Mouse (Mus musculus) thymus, postnatal 4 days (tissue): ENCODE results near the gene Ccr2.
"Not testable (repeated sequence)": the region's sequence is repeated elsewhere in the genome, so short reads cannot be mapped to it uniquely, and the experiment has no call there.

Source experiments
- DNase-seq: peaks from one replicate; pipeline ENCODE4 v3.0.0; 2021

Ccr2 gene

DNA sequence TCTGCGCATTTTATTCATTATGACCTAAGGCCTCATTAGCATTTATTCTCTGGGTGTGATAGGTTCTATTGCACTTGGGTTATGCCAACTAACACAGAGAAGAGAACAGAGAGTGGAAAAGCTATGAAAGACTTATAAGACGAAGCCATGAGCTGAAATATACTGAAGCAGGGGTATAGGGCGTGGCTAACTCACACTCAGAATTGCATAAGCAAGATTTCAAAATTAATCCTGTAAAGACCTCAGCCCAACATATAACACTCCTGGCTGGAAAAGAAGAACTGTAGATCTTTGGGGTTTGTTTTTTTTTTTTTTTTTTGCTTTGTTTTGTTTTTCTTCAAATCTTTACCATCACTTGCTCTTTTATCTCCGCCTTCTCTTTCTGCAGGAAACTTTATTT is at the start of gene Ccr2:
Gene Ccr2, plus strand, starts transcription at position 228 of the 400 bp plus-strand sequence.
- no peak for DNase-seq

DNA sequence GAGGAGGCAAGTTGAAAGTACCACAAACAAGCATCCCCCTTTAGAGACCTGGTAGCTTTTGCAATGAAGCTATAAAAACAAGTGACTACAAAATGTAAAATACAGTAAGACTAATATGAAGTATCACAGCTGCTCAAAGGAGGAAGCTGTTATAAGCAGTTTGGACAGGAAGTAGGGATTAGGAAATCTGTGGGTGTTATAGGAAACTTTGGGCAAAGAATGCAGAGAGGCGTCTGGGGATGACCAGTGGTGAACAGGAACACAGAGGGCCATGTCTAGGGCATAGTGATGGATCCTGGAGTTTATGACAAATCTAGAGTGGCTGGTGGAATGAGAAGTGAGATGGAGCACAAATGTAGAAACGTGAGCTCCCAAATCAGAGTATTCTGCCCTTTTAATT is 48.2 kb upstream of the Ccr2 start:
- no peak for DNase-seq

DNA sequence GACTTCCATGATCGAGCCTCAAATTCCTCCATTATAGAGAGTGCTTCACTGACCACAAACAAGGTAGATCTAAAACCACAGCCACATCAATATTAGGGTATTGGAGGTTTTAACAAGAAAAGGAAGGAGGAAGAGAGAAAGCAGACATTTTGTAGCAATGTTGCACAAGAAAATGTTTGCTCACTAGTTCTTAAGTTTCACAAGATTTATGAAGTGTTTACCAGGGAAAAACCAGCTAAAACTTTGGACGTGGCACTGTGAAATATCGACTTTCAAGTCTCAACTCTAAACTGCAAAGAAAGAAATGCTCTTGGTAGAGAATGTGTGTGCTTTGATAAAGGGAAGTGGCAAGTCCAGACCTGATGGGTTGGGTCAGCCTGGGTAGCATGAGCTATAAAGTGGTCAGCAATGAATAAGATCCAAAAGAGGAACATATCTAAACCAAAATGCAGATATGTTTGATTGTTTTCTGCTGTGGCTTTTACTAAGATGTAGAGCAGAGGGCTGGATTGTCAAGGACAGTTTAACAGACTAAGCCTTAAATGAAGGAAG is 45.5 kb upstream of the Ccr2 start:
- DNase-seq, result no peak

DNA sequence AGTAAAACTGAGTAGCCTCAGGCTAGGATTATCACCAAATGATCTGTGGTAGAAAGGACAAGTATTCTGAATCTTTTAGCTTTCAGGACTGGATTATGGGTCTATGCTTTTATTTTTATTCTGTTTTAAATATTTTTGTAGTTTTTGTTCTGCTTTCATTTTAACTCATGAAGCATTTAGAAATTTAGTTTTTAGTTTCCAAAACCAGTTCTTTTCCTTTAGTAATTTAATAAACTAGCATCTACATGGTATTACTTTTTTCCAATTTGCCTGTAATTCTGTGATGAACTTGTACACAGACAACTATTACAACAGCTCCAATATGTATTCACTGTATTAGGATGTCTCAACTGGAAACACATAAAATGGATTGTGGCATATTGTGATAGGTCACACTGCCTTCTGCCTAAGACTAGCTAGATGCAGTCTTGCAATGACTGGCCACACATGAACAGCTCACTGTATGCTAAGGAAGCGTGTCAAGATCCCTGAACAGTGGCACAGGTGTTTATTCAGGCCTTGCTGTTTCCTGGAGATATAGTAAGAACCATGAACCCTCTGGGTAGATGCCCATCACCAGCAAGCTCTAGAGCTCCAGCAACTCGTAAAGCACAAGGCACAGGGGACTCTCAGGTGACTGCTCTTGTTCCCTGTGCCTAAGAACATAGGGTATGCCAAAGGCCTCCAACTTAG is 41.9 kb upstream of the Ccr2 start:
- no peak for DNase-seq

DNA sequence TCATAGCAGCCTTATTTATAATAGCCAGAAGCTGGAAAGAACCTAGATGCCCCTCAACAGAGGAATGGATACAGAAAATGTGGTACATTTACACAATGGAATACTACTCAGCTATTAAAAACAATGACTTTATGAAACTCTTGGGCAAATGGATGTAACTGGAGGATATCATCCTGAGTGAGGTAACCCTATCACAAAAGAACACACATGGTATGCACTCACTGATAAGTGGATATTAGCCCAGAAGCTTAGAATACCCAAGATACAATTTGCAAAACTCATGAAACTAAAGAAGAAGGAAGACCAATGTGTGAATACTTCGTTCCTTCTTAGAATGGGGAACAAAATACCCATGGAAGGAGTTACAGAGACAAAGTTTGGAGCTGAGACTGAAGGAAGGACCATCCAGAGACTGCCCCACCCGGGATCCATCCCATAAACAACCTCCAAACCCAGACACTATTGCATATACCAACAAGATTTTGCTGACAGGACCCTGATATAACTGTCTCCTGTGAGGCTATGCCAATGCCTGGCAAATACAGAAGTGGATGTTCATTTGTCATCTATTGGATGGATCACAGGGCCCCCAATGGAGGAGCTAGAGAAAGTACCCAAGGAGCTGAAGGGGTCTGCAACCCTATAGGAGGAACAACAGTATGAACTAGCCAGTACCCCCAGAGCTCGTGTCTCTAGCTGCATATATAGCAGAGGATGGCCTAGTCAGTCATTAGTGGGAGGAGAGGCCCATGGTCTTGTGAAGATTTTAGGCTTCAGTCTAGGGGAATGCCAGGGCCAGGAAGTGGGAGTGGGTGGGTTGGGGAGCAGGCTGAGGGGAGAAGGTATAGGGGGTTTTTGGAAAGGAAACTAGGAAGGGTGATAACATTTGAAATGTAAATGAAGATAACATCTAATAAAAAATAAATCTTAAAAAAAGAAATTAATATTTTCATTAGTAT is 40.0 kb upstream of the Ccr2 start:
- DNase-seq, result not testable (repeated sequence)

DNA sequence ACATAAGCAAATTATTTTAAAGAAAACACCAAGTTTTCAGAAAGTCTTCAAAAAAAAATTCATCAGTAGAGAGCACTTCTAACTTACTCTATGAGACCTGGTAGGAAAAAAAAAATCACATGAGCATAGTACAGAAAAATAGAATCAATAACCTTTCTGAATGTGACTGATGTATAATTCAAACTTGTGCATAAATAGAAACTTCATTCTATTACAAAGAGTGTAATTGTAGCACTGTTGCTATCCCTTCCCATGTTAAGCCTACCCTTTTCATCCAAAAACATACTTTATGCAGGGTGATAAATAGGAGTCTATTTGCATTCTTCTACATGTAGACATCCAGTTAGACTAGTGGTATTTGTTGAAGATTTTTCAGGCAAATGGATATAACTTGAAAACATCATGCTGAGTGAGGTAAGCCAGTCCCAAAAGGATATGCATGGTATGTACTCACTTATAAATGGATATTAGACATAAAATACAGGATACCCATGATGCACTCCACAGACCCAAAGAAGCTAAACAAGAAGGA is 35.1 kb upstream of the Ccr2 start:
- no peak for DNase-seq

DNA sequence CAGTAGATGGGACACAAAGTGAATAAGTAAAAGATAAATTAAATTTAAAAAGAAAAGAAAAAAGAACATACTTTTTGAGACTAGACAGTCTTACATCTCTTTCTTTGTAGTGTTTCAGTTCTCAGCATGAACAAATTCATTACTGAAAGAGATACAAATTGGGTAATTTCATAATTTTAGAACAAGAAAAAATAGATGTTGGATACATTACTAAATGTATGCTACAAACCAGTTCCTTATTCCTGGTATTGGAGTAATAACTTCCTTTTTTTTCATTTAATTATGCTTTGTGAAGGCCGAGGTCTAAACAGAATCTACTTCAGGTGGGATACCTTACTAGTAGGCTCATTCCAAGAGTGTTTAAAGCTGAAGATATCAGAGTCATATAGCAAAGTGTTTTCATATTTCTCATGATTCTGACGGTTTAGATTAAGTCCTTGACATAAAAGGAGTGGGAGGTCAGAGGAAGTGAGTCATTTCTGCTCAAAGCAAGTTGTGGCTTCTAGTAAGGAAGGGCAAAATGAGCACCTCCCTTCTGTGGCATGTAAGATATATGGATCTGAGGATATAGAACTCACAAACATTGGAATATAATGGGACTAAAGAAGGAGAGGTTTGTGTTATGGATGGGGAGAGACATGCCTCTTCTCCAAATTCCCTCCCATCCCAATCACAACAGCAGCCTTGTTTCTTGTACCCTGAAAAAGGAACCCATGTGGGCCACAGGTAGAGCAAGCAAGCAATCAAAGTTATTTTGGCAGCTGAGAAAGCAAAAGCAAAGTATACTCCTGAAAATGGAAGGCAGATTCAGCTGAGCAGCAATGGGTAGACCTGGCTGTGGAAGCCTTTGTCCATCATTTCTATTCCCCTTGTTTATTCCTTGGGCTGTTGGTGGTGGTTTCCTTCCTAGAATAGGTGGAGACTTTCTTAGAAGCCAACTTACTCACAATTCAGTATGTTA is 33.4 kb upstream of the Ccr2 start:
- DNase-seq, result no peak

DNA sequence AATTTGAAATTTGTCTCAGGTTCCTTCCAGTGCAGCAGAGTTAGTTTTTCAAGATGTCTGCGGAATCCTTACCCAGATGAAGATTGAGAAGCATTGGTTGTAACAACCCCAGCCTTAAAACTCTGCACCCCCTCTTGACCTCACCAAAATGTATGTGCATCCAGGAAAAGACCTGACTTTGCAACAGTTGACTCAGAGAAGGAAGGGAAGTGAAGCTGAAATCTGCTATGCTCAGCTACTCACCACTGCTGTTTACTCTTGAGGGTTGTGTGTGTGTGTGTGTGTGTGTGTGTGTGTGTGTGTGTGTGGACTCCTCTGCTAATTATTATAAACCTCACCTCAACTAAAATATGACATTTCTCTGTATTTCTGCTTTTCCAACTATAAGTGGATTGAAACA is 30.2 kb upstream of the Ccr2 start:
- no peak for DNase-seq

DNA sequence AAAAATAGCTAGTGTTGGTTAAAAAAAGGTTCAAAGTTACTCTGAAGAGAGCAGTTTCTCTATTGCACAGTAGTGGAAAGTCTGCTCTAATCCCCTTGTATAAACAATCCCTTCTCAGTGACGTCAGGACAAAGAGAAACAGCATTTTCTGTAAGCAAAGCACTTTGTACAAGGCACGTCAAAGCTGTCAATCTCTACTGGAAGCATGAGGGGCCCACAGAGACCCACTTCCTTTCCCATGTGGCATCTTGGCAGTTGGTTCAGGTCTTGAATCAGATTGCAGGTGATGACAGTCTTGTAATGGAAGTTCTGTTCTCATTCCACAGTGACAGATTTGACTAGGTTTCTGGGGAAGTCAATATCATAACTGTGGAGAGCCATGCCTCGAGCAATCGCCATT is 21.9 kb upstream of the Ccr2 start:
- no peak for DNase-seq

DNA sequence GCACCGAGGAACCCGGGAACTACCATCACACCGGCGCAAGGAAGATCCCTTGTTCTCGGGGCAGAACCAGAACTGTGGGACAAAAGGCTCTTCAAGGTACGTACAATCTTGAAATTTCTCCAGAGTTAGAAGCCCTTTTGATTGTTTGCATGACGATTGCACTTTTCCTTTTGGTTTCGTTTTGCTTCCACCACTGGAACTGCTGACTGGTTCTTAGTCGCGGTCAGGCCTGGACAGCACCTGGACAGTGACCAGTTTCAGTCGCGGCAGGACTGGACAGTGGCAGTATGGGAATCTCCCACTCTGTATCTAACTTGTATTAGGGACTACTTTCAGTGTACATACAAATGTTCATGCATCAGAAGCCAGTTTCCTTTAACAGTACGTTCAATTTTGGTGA is 21.3 kb upstream of the Ccr2 start:
- DNase-seq, result not testable (repeated sequence)

DNA sequence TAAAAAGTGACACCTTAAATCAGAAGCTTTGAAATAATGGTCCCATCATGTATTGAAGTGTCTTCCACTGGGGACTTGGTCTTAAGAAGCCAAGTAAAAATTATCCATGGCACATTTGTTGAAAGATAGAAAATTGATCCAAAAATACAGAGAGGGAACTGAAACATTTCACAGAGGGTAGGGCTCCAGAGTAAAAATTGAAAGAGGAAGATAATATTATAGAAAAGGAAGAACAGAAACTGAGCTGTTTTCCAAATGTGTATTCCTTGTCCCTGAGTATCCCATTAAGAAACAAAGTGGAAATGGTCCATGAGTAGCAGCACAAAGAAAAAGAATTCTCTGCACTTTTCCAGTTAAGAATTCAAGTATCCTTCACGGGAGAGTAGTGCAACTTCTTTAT is 11.3 kb upstream of the Ccr2 start:
- no peak for DNase-seq

DNA sequence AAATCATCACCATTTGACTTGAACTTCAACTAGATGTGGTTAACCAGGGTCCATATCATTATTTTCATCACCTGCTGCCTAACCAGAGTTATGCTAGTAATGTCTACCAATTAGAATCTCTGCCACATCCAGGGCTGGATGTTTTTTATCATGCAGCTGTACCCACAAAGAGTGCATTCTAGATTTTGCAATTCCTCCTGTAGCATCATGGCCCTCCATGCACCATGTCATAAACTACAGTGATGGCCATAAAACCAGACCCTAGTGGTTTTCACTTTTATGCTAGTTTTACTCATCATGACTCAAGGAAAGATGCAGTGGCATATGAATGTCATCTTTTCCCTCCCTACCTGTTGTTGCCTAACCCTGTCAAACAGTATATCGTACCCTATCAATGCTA is 2.6 kb upstream of the Ccr2 start:
- DNase-seq, result no peak

DNA sequence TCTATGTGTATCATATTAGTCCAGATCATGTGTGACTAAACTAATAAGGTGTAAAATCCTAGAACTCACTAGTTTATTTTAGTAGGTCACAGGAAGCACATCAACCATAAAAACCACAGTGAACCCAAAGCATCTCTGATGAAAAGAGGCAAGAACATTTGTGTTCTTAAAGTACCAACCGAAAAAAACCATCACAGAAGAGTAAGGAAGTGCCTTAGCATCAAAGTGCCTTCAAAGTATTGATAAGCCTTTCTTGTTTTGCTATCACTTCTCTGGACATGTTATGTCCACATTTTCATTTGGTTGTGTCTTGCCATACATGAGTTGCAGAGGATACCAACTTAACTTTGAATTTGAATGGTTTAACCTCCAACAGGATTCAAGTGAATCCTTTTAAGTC is 1.4 kb upstream of the Ccr2 start:
- no peak for DNase-seq

DNA sequence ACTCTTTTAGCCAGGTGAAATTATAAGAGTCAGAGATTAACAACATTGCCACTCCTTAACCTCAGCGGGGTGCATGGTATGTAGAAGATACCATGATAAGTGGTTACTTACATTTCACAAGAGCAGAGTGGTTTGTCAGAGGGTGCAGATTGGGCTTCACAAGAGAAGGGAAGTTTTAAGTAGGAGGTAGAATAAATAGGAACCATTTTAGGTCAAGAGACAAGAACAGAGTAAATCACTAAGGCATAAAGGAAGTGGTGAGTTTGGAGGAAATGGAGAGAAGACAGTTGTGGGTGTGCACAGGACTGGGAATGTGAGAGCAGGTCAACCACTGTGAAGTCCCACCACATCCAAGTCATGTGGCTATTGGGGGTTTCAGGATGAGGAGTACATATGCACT is 1.4 kb downstream of the Ccr2 start:
- DNase-seq, result no peak

DNA sequence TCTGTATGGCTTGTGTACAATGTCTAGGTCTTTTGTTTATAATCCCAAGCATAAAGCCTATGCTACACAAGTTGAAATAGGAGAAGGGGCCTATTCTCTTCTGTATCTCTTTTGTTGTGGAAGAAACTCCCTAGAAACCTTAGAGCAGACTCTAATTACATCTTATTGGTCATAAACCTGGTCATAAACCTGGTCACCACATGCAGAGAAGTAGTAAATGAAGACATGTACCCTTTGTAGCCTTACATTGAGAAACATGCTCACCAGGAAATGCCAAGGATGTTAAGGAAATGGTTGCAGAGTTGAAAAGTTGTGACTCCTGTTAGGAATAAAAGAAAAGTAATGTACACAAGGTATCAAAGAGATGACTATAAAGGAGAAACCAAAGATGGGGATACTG is 3.4 kb downstream of the Ccr2 start:
- no peak for DNase-seq

DNA sequence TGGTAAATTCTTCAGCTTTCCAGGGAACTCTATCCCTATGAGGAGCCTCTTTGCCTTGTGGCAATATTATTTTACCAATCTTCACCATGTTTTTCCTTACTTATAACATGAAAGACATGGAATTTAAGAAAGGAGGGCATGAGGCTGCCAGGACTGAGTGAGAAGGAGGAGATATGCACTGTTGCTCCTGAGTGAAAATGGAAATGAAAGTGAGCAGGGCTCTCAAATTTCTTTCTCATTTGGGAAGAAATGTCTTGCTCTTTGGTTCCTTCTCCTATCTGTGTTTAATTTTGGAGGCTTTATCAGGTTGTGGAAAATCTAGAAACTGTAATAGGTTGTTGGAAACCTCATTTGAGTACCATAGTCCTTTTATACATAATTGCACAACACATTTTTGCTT is 5.5 kb downstream of the Ccr2 start:
- no peak for DNase-seq

DNA sequence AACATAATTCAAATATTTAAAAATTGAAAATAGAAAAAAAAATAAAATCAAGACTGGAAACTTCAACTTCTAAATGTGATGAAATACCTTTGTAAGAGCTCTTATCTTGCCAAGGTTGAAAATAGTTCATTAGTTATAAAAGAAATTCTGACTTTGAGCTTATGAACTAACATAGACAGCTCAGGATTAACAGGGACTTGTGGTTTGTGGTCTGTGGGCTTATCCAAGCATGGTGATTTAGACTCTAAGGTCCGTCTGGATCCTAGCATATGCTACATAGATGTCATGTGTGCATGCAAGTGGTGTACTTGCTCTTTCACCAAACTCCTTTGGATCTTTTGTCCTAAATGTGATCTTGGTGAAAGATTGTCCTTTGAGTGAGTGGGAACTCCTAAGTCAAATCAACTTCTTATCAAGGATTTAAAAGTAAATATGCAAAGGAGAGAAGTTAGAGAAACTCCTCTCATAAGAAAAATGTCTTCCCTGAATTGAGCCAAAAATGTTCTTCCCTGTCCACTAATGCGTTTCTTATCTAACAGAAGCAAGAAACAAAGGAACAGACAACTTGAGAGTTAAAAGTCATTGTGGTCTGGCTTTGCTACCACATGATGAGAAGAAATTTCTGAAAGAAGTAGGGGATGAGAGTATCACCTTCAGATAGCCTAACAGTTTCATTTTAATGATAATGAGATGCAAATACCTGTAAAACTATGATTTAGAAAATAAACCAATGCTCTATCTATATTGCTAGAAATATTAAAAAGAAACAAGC is 6.8 kb downstream of the Ccr2 start:
- no peak for DNase-seq

DNA sequence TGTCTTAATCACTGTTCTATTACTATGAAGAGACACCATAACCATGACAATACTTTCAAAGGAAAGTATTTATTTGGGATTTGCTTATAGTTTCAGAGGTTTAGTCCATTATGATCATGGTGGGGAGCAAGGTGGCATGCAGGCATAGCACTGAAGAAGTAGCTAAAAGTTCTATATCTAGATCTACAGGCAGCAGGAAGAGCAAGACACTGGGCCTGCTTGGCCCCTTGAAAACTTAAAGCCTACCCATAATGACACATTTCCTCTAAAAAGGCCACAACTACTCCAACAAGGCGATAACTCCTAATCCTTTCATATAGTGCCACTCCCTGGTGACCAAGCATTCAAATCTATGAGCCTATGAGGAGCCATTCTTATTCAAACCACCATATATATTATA is 10.2 kb downstream of the Ccr2 start:
- no peak for DNase-seq

DNA sequence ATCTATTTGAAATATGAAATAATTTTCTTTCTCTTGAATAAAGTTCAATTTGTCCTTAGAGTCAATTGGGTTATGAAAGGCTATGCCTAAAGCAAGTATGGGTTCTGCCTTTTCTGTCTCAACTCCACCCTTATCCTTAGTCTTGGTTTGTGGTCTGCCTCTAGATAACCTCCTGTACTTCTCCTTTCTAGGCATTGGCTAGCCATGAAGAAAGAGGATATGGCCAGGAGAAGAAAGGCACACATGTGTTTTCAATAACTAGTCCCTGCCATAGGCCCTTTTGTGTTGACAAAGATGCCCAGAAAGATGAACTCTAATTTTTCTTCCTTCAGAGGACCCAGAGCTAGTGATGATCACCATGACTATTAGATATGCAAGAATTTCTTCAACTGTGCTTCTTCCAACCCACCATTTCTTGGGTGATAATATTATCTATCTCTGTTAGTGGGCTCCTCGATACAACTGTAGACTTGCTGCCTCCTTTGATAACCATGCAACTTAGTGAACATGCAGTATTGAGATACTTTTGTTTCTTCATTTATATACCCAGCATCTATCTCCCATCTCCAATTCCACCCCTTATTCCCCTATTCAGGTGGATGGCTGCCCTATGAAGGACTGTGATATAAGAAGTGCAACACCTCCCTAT is 11.0 kb downstream of the Ccr2 start:
- DNase-seq, result no peak

DNA sequence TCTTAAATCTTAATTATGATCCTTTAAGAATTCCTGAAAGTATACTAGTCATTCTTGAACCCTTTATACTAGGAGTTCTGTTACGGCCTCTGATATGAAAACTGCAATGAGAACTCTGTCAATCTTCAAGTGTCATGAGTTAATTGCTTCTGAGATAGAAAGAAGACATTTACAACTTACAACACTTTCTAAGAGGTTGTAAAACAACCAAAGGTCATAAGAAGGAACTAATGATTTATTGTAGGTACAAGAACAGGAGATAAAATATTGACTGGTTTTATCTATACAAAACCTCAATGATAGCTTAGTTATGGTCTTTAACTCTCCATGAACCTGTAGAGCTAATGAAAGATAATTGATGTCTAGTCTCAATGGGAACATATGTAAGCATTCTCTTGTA is 12.0 kb downstream of the Ccr2 start:
- DNase-seq, result no peak

DNA sequence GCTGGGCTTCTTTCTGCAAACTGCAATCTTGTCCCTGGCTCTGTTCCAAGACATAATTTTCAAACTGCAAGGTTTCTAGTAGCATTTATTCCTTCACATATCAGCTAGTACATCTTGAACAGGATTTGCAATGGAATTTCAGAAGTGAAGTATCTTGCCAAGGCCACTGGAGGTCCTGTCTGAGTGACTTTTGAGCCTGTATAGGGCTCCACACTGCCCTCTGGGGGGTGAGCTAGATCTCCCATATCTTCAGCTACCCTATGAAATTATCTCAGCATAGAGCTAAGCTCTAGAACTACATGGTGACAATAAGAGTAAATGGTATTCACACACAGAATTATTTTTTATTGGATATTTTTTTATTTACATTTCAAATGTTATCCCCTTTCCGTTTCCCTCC is 16.7 kb downstream of the Ccr2 start:
- peak; percentile 85 for DNase-seq
